Mouse (Mus musculus): ENCODE data around the gene Cyp4b1. TPM values are rescaled to one million over a fixed set of nuclear protein-coding genes. Genes with fewer than 3 reads are reported as not detected.
"Not testable (repeated sequence)": the region's sequence is repeated elsewhere in the genome, so short reads cannot be mapped to it uniquely, and the experiment has no call there.

The Cyp4b1 gene
- polyA plus RNA-seq, 1 experiment: not detected

GRCm38 (mm10) chr4:115645371-115645770 is 2.2 kb downstream of the Cyp4b1 start:
- Histone ChIP-seq H3K27ac (ENCODE audit: insufficient read depth, low read depth, low read length) (no peak overlapping the region), H3K4me1 (ENCODE audit: control insufficient read depth, insufficient read depth, low read length) (no peaks in the 10 kb centered on the region), H3K4me3 (ENCODE audit: insufficient read depth, low read length) (no peak overlapping the region)
- TF ChIP-seq POLR2A (IDR thresholded peaks at IDR 0.05; ENCODE audit: borderline replicate concordance, low read depth, low read length): no peak
- TF ChIP-seq CTCF (IDR thresholded peaks at IDR 0.05; ENCODE audit: low read depth, low read length): no peak

- TF ChIP-seq CTCF (IDR thresholded peaks at IDR 0.05; ENCODE audit: low read depth, low read length) (no peak), POLR2A (IDR thresholded peaks at IDR 0.05; ENCODE audit: borderline replicate concordance, low read depth, low read length) (no peak)
- Histone ChIP-seq H3K27ac (ENCODE audit: insufficient read depth, low read depth, low read length) (no peak overlapping the region), H3K4me1 (ENCODE audit: control insufficient read depth, insufficient read depth, low read length) (no peaks in the 10 kb centered on the region), H3K4me3 (ENCODE audit: insufficient read depth, low read length) (no peak overlapping the region)
Observed at GRCm38 (mm10) chr4:115642967-115643754, 4.4 kb downstream of the Cyp4b1 start.

- not testable (repeated sequence) for H3K27ac ChIP-seq (ENCODE audit: insufficient read depth, low read depth, low read length); H3K4me1 ChIP-seq (ENCODE audit: control insufficient read depth, insufficient read depth, low read length); H3K4me3 ChIP-seq (ENCODE audit: insufficient read depth, low read length)
Observed at GRCm38 (mm10) chr4:115625560-115625959, 22.0 kb downstream of the Cyp4b1 start.

- no peak for TF ChIP-seq POLR2A (IDR thresholded peaks at IDR 0.05; ENCODE audit: borderline replicate concordance, low read depth, low read length)
- TF ChIP-seq CTCF (IDR thresholded peaks at IDR 0.05; ENCODE audit: low read depth, low read length): no peak
- Histone ChIP-seq H3K27ac (ENCODE audit: insufficient read depth, low read depth, low read length) (no peak overlapping the region), H3K4me3 (ENCODE audit: insufficient read depth, low read length) (no peak overlapping the region), H3K4me1 (ENCODE audit: control insufficient read depth, insufficient read depth, low read length) (no peaks in the 10 kb centered on the region)
Observed at GRCm38 (mm10) chr4:115614005-115614404, 33.5 kb downstream of the Cyp4b1 start.

- H3K4me3 ChIP-seq (ENCODE audit: insufficient read depth, low read length); H3K27ac ChIP-seq (ENCODE audit: insufficient read depth, low read depth, low read length): not testable (repeated sequence)
Observed at GRCm38 (mm10) chr4:115600611-115601010, 46.9 kb downstream of the Cyp4b1 start, which contains the start of gene Cyp4a32. Gene Cyp4a32 (plus strand): TSS chr4:115600969.

GRCm38 (mm10) chr4:115596824-115597336 is 50.6 kb downstream of the Cyp4b1 start:
- no peak for TF ChIP-seq POLR2A (IDR thresholded peaks at IDR 0.05; ENCODE audit: borderline replicate concordance, low read depth, low read length)
- no peaks in the 10 kb centered on the region for H3K4me1 ChIP-seq (ENCODE audit: control insufficient read depth, insufficient read depth, low read length)
- no peak overlapping the region for H3K27ac ChIP-seq (ENCODE audit: insufficient read depth, low read depth, low read length)
- H3K4me3 ChIP-seq (ENCODE audit: insufficient read depth, low read length): no peak overlapping the region

More at GRCm38 (mm10) chr4:115600611-115601010, 46.9 kb downstream of the Cyp4b1 start, which contains the start of gene Cyp4a32:
- H3K4me1 ChIP-seq (ENCODE audit: control insufficient read depth, insufficient read depth, low read length): not testable (repeated sequence)

- no peak overlapping the region for H3K27ac ChIP-seq (ENCODE audit: insufficient read depth, low read depth, low read length)
Observed at GRCm38 (mm10) chr4:115596357-115596756, 51.2 kb downstream of the Cyp4b1 start.

GRCm38 (mm10) chr4:115583036-115583435 is 64.5 kb downstream of the Cyp4b1 start:
- Histone ChIP-seq H3K4me1 (ENCODE audit: control insufficient read depth, insufficient read depth, low read length) (no peaks in the 10 kb centered on the region), H3K4me3 (ENCODE audit: insufficient read depth, low read length) (no peak overlapping the region), H3K27ac (ENCODE audit: insufficient read depth, low read depth, low read length) (no peak overlapping the region)
- TF ChIP-seq CTCF (IDR thresholded peaks at IDR 0.05; ENCODE audit: low read depth, low read length): no peak
- no peak for TF ChIP-seq POLR2A (IDR thresholded peaks at IDR 0.05; ENCODE audit: borderline replicate concordance, low read depth, low read length)

More at GRCm38 (mm10) chr4:115596357-115596756, 51.2 kb downstream of the Cyp4b1 start:
- Histone ChIP-seq H3K4me3 (ENCODE audit: insufficient read depth, low read length) (no peak overlapping the region), H3K4me1 (ENCODE audit: control insufficient read depth, insufficient read depth, low read length) (no peaks in the 10 kb centered on the region)
- no peak for TF ChIP-seq CTCF (IDR thresholded peaks at IDR 0.05; ENCODE audit: low read depth, low read length)
- TF ChIP-seq POLR2A (IDR thresholded peaks at IDR 0.05; ENCODE audit: borderline replicate concordance, low read depth, low read length): no peak

- no peak overlapping the region for H3K4me3 ChIP-seq (ENCODE audit: insufficient read depth, low read length)
- H3K4me1 ChIP-seq (ENCODE audit: control insufficient read depth, insufficient read depth, low read length): no peaks in the 10 kb centered on the region
- TF ChIP-seq CTCF (IDR thresholded peaks at IDR 0.05; ENCODE audit: low read depth, low read length) (no peak), POLR2A (IDR thresholded peaks at IDR 0.05; ENCODE audit: borderline replicate concordance, low read depth, low read length) (no peak)
- no peak overlapping the region for H3K27ac ChIP-seq (ENCODE audit: insufficient read depth, low read depth, low read length)
Observed at GRCm38 (mm10) chr4:115575776-115576175, 71.7 kb downstream of the Cyp4b1 start.

- H3K27ac ChIP-seq (ENCODE audit: insufficient read depth, low read depth, low read length): no peak overlapping the region
- TF ChIP-seq CTCF (IDR thresholded peaks at IDR 0.05; ENCODE audit: low read depth, low read length) (no peak), POLR2A (IDR thresholded peaks at IDR 0.05; ENCODE audit: borderline replicate concordance, low read depth, low read length) (no peak)
- no peaks in the 10 kb centered on the region for H3K4me1 ChIP-seq (ENCODE audit: control insufficient read depth, insufficient read depth, low read length)
- no peak overlapping the region for H3K4me3 ChIP-seq (ENCODE audit: insufficient read depth, low read length)
Observed at GRCm38 (mm10) chr4:115575255-115575654, 72.3 kb downstream of the Cyp4b1 start.

Other genes starting within 250 kb of the Cyp4b1 start
- gene Cyp4a12b, start 236.1 kb downstream of the Cyp4b1 start, polyA plus RNA-seq (2012; ENCODE audit: insufficient read depth, insufficient read length, missing spikeins): not detected in 2 replicates
- gene Cyp4a30b, start 195.1 kb downstream of the Cyp4b1 start, polyA plus RNA-seq (2012; ENCODE audit: insufficient read depth, insufficient read length, missing spikeins): not detected in 2 replicates
- not detected in 2 replicates for gene Cyp4a14, start 151.6 kb downstream of the Cyp4b1 start, polyA plus RNA-seq (2012; ENCODE audit: insufficient read depth, insufficient read length, missing spikeins)
- gene Cyp4a10, start 129.5 kb downstream of the Cyp4b1 start, polyA plus RNA-seq (2012; ENCODE audit: insufficient read depth, insufficient read length, missing spikeins): not detected in 2 replicates
- gene Cyp4a31, start 84.1 kb downstream of the Cyp4b1 start, polyA plus RNA-seq (2012; ENCODE audit: insufficient read depth, insufficient read length, missing spikeins): not detected in 2 replicates
- gene Cyp4a32, start 46.8 kb downstream of the Cyp4b1 start, polyA plus RNA-seq (2012; ENCODE audit: insufficient read depth, insufficient read length, missing spikeins): not detected in 2 replicates
- gene Efcab14, start 90.0 kb upstream of the Cyp4b1 start, polyA plus RNA-seq (2012; ENCODE audit: insufficient read depth, insufficient read length, missing spikeins): 30.9 and 42.8 TPM in 2 replicates
- not detected in 2 replicates for gene Tex38, start 133.3 kb upstream of the Cyp4b1 start, polyA plus RNA-seq (2012; ENCODE audit: insufficient read depth, insufficient read length, missing spikeins)
- gene Atpaf1, start 137.1 kb upstream of the Cyp4b1 start, polyA plus RNA-seq (2012; ENCODE audit: insufficient read depth, insufficient read length, missing spikeins): 15.4 and 17.3 TPM in 2 replicates
- 25.3 and 27.5 TPM in 2 replicates for gene Mob3c, start 180.4 kb upstream of the Cyp4b1 start, polyA plus RNA-seq (2012; ENCODE audit: insufficient read depth, insufficient read length, missing spikeins)
- 138 and 149 TPM in 2 replicates for gene Mknk1, start 191.5 kb upstream of the Cyp4b1 start, polyA plus RNA-seq (2012; ENCODE audit: insufficient read depth, insufficient read length, missing spikeins)
- gene Kncn, start 236.7 kb upstream of the Cyp4b1 start, polyA plus RNA-seq (2012; ENCODE audit: insufficient read depth, insufficient read length, missing spikeins): not detected in 2 replicates
- not detected in 2 replicates for gene 6430628N08Rik, start 242.9 kb upstream of the Cyp4b1 start, polyA plus RNA-seq (2012; ENCODE audit: insufficient read depth, insufficient read length, missing spikeins)